Mouse (Mus musculus): ENCODE data around the gene Lct.
A peak's percentile ranks its signal among the peaks of the same experiment; 100 is the strongest.
"Not testable (repeated sequence)": the region's sequence is repeated elsewhere in the genome, so short reads cannot be mapped to it uniquely, and the experiment has no call there.

Gene Lct

GRCm38 (mm10) chr1:128295296-128295695 is 32.8 kb downstream of the Lct start:
- no peak for DNase-seq (ENCODE audit: low read depth)

GRCm38 (mm10) chr1:128293524-128293923 is 34.6 kb downstream of the Lct start:
- no peak for DNase-seq (ENCODE audit: low read depth)

- DNase-seq (ENCODE audit: low read depth): no peak
These were observed 37.8 kb downstream of the Lct start for GRCm38 (mm10) chr1:128290295-128290694.

GRCm38 (mm10) chr1:128285136-128285535 is 43.0 kb downstream of the Lct start:
- no peak for DNase-seq (ENCODE audit: low read depth)

- DNase-seq (ENCODE audit: low read depth): no peak
These were observed 43.9 kb downstream of the Lct start for GRCm38 (mm10) chr1:128284157-128284690.

- DNase-seq (ENCODE audit: low read depth): no peak
These were observed 45.2 kb downstream of the Lct start for GRCm38 (mm10) chr1:128282924-128283323.

GRCm38 (mm10) chr1:128281753-128282152 is 46.4 kb downstream of the Lct start:
- DNase-seq (ENCODE audit: low read depth): no peak

- no peak for DNase-seq (ENCODE audit: low read depth)
These were observed 49.6 kb downstream of the Lct start for GRCm38 (mm10) chr1:128278563-128278962.

- no peak for DNase-seq (ENCODE audit: low read depth)
These were observed 52.2 kb downstream of the Lct start for GRCm38 (mm10) chr1:128275908-128276307.

- DNase-seq (ENCODE audit: low read depth): peak; percentile 17
These were observed 57.4 kb downstream of the Lct start for GRCm38 (mm10) chr1:128270731-128271130.

- not testable (repeated sequence) for DNase-seq (ENCODE audit: low read depth)
These were observed 61.1 kb downstream of the Lct start for GRCm38 (mm10) chr1:128267061-128267460.

- DNase-seq (ENCODE audit: low read depth): no peak
These were observed 83.3 kb downstream of the Lct start for GRCm38 (mm10) chr1:128244727-128245355.

- DNase-seq (ENCODE audit: low read depth): peak; percentile 83
These were observed 84.0 kb downstream of the Lct start for GRCm38 (mm10) chr1:128243996-128244726.

GRCm38 (mm10) chr1:128243627-128243995 is 84.5 kb downstream of the Lct start, which contains the start of gene Ubxn4:
Gene Ubxn4 (plus strand): TSS chr1:128243964.
- no peak for DNase-seq (ENCODE audit: low read depth)

GRCm38 (mm10) chr1:128235181-128235580 is 92.9 kb downstream of the Lct start:
- no peak for DNase-seq (ENCODE audit: low read depth)

All from fibroblast of lung, adult 2 months (primary cell).